Mouse (Mus musculus): ENCODE measurements around the gene Dcp1a. TPM values are rescaled to one million over a fixed set of nuclear protein-coding genes. Genes with fewer than 3 reads are reported as not detected.
A peak's percentile ranks its signal among the peaks of the same experiment; 100 is the strongest.

Dcp1a gene
- polyA plus RNA-seq, 1 experiment from 2014 or later, result 5.2 TPM

- WGBS, result 20% methylated on average over 13 of the region's 13 CpGs
- Histone ChIP-seq H3K27ac (replicated peaks) (no peak overlapping the region), H3K27me3 (ENCODE audit: control insufficient read depth, insufficient read depth, low read length) (no peaks in the 10 kb centered on the region), H3K4me1 (replicated peaks; ENCODE audit: control insufficient read depth, insufficient read depth) (no peaks in the 10 kb centered on the region), H3K9me3 (ENCODE audit: control insufficient read depth, low read length) (no peaks in the 10 kb centered on the region), H3K36me3 (ENCODE audit: control insufficient read depth, insufficient read depth, low read length) (no peaks in the 10 kb centered on the region), H3K9ac (ENCODE audit: low read length) (no peak overlapping the region), H3K4me2 (replicated peaks; ENCODE audit: low read depth) (peak overlapping the region; percentile 9; the same call in 1 of the 2 replicates), H3K4me3 (ENCODE audit: low read depth, low read length) (no peak overlapping the region)
- no peak for TF ChIP-seq EP300 (optimal IDR thresholded peaks at IDR 0.05)
- no peak for TF ChIP-seq CTCF (IDR thresholded peaks at IDR 0.05; ENCODE audit: low read depth)
- DNase-seq (ENCODE audit: low spot score) (no peak), ATAC-seq (ENCODE audit: low FRiP score, low TSS enrichment) (no peak)
Observed at GRCm38 (mm10) chr14:30455801-30456595, 23.3 kb upstream of the Dcp1a start.

GRCm38 (mm10) chr14:30457436-30457835 lies 21.9 kb upstream of the Dcp1a start:
- Histone ChIP-seq H3K27ac (replicated peaks) (no peak overlapping the region), H3K4me1 (replicated peaks; ENCODE audit: control insufficient read depth, insufficient read depth) (no peaks in the 10 kb centered on the region), H3K4me2 (replicated peaks; ENCODE audit: low read depth) (no peak overlapping the region), H3K27me3 (ENCODE audit: control insufficient read depth, insufficient read depth, low read length) (no peaks in the 10 kb centered on the region), H3K36me3 (ENCODE audit: control insufficient read depth, insufficient read depth, low read length) (no peaks in the 10 kb centered on the region), H3K9ac (ENCODE audit: low read length) (no peak overlapping the region), H3K9me3 (ENCODE audit: control insufficient read depth, low read length) (no peaks in the 10 kb centered on the region), H3K4me3 (ENCODE audit: low read depth, low read length) (no peak overlapping the region)
- WGBS, result 62% methylated on average over 7 of the region's 7 CpGs
- TF ChIP-seq EP300 (optimal IDR thresholded peaks at IDR 0.05) (no peak), CTCF (IDR thresholded peaks at IDR 0.05; ENCODE audit: low read depth) (no peak)
- ATAC-seq (ENCODE audit: low FRiP score, low TSS enrichment), result no peak
- no peak for DNase-seq (ENCODE audit: low spot score)

GRCm38 (mm10) chr14:30457897-30458296 lies 21.4 kb upstream of the Dcp1a start:
- Histone ChIP-seq H3K27ac (replicated peaks) (no peak overlapping the region), H3K27me3 (ENCODE audit: control insufficient read depth, insufficient read depth, low read length) (no peaks in the 10 kb centered on the region), H3K4me3 (ENCODE audit: low read depth, low read length) (no peak overlapping the region), H3K4me2 (replicated peaks; ENCODE audit: low read depth) (no peak overlapping the region), H3K9me3 (ENCODE audit: control insufficient read depth, low read length) (no peaks in the 10 kb centered on the region), H3K4me1 (replicated peaks; ENCODE audit: control insufficient read depth, insufficient read depth) (no peaks in the 10 kb centered on the region), H3K9ac (ENCODE audit: low read length) (no peak overlapping the region), H3K36me3 (ENCODE audit: control insufficient read depth, insufficient read depth, low read length) (no peaks in the 10 kb centered on the region)
- no peak for DNase-seq (ENCODE audit: low spot score)
- TF ChIP-seq CTCF (IDR thresholded peaks at IDR 0.05; ENCODE audit: low read depth), result no peak
- no peak for TF ChIP-seq EP300 (optimal IDR thresholded peaks at IDR 0.05)
- WGBS, result 34% methylated on average over 2 of the region's 2 CpGs
- ATAC-seq (ENCODE audit: low FRiP score, low TSS enrichment), result no peak

- Histone ChIP-seq H3K4me1 (replicated peaks; ENCODE audit: control insufficient read depth, insufficient read depth) (no peaks in the 10 kb centered on the region), H3K27ac (replicated peaks) (no peak overlapping the region), H3K4me3 (ENCODE audit: low read depth, low read length) (no peak overlapping the region), H3K36me3 (ENCODE audit: control insufficient read depth, insufficient read depth, low read length) (no peaks in the 10 kb centered on the region), H3K27me3 (ENCODE audit: control insufficient read depth, insufficient read depth, low read length) (no peaks in the 10 kb centered on the region), H3K4me2 (replicated peaks; ENCODE audit: low read depth) (no peak overlapping the region), H3K9me3 (ENCODE audit: control insufficient read depth, low read length) (no peaks in the 10 kb centered on the region), H3K9ac (ENCODE audit: low read length) (no peak overlapping the region)
- 75% methylated on average over 3 of the region's 3 CpGs for WGBS
- DNase-seq (ENCODE audit: low spot score) (no peak), ATAC-seq (ENCODE audit: low FRiP score, low TSS enrichment) (no peak; the same call in 1 of the 2 replicates)
- no peak for TF ChIP-seq EP300 (optimal IDR thresholded peaks at IDR 0.05)
- no peak for TF ChIP-seq CTCF (IDR thresholded peaks at IDR 0.05; ENCODE audit: low read depth)
Observed at GRCm38 (mm10) chr14:30458820-30459219, 20.5 kb upstream of the Dcp1a start.

GRCm38 (mm10) chr14:30459891-30460523 lies 19.3 kb upstream of the Dcp1a start:
- Histone ChIP-seq H3K4me2 (replicated peaks; ENCODE audit: low read depth) (no peak overlapping the region), H3K27ac (replicated peaks) (no peak overlapping the region), H3K27me3 (ENCODE audit: control insufficient read depth, insufficient read depth, low read length) (no peaks in the 10 kb centered on the region), H3K9me3 (ENCODE audit: control insufficient read depth, low read length) (no peaks in the 10 kb centered on the region), H3K4me3 (ENCODE audit: low read depth, low read length) (no peak overlapping the region), H3K9ac (ENCODE audit: low read length) (no peak overlapping the region), H3K4me1 (replicated peaks; ENCODE audit: control insufficient read depth, insufficient read depth) (no peaks in the 10 kb centered on the region), H3K36me3 (ENCODE audit: control insufficient read depth, insufficient read depth, low read length) (no peaks in the 10 kb centered on the region)
- DNase-seq (ENCODE audit: low spot score), result peak; percentile 72
- ATAC-seq (ENCODE audit: low FRiP score, low TSS enrichment), result peak; percentile 70; the same call in 1 of the 2 replicates
- 5% methylated on average over 14 of the region's 14 CpGs for WGBS
- peak; percentile 93 for TF ChIP-seq CTCF (IDR thresholded peaks at IDR 0.05; ENCODE audit: low read depth)
- TF ChIP-seq EP300 (optimal IDR thresholded peaks at IDR 0.05), result no peak

- no peak overlapping the region for H3K27ac ChIP-seq (replicated peaks)
- H3K36me3 ChIP-seq (ENCODE audit: control insufficient read depth, insufficient read depth, low read length), result no peaks in the 10 kb centered on the region
- no peak overlapping the region for H3K4me2 ChIP-seq (replicated peaks; ENCODE audit: low read depth)
- ATAC-seq (ENCODE audit: low FRiP score, low TSS enrichment) (no peak), DNase-seq (ENCODE audit: low spot score) (no peak)
- TF ChIP-seq EP300 (optimal IDR thresholded peaks at IDR 0.05) (no peak), CTCF (IDR thresholded peaks at IDR 0.05; ENCODE audit: low read depth) (no peak)
- no peaks in the 10 kb centered on the region for H3K4me1 ChIP-seq (replicated peaks; ENCODE audit: control insufficient read depth, insufficient read depth)
- no peaks in the 10 kb centered on the region for H3K9me3 ChIP-seq (ENCODE audit: control insufficient read depth, low read length)
- 74% methylated on average over 4 of the region's 4 CpGs for WGBS
- H3K4me3 ChIP-seq (ENCODE audit: low read depth, low read length), result no peak overlapping the region
- H3K9ac ChIP-seq (ENCODE audit: low read length), result no peak overlapping the region
- no peaks in the 10 kb centered on the region for H3K27me3 ChIP-seq (ENCODE audit: control insufficient read depth, insufficient read depth, low read length)
Observed at GRCm38 (mm10) chr14:30463312-30463711, 16.0 kb upstream of the Dcp1a start.
